Mouse (Mus musculus) spleen, adult 2 months (tissue): ENCODE results near the gene Cnn1. TPM values are rescaled to one million over a fixed set of nuclear protein-coding genes. Genes with fewer than 3 reads are reported as not detected.

Experiments used
- DNase-seq, 2 experiments: peaks; one replicate each; pipeline versions ENCODE4 v3.0.0 to v3.0.0-alpha.2; 2012 to 2021; ENCODE audit warnings: low spot score in 2 of 2, low read depth in 1 of 2
- H3K27ac ChIP-seq: fragments of 200-500 bp; 2 replicates; pipeline ENCODE4 v1.5.1; 2012; ENCODE audit warnings: low read length, inconsistent platforms; ENCODE audit not compliant: insufficient read depth
- H3K27me3 ChIP-seq: fragments of 200-500 bp; 2 replicates; pipeline ENCODE4 v1.6.1; 2012; ENCODE audit warnings: mild to moderate bottlenecking, moderate library complexity, low read length, inconsistent platforms; ENCODE audit not compliant: control insufficient read depth, insufficient read depth
- H3K36me3 ChIP-seq: fragments of 200-500 bp; 2 replicates; pipeline ENCODE4 v1.6.1; 2012; ENCODE audit warnings: mild to moderate bottlenecking, low read length, inconsistent platforms; ENCODE audit not compliant: control insufficient read depth, insufficient read depth
- H3K4me1 ChIP-seq: fragments of 200-500 bp; 2 replicates; pipeline ENCODE4 v1.6.1; 2011; ENCODE audit warnings: inconsistent platforms; ENCODE audit not compliant: control insufficient read depth, insufficient read depth, insufficient read length
- H3K4me3 ChIP-seq: fragments of 200-500 bp; 2 replicates; pipeline ENCODE4 v1.5.1; 2011; ENCODE audit warnings: mild to moderate bottlenecking, inconsistent platforms; ENCODE audit not compliant: insufficient read depth, insufficient read length; ENCODE audit errors: extremely low read depth
- CTCF ChIP-seq: fragments of 200-500 bp; IDR thresholded peaks from 2 replicates; pipeline ENCODE4 v1.5.1; 2011; ENCODE audit warnings: mild to moderate bottlenecking, inconsistent platforms; ENCODE audit not compliant: insufficient read depth, insufficient read length, insufficient replicate concordance; ENCODE audit errors: extremely low read depth
- POLR2A ChIP-seq: fragments of 200-500 bp; IDR thresholded peaks from 2 replicates; pipeline ENCODE4 v1.6.1; 2011; ENCODE audit warnings: low read depth, low read length, inconsistent platforms
- WGBS: fragments of 180-500 bp; shearing (Covaris S2); methylation state at CpG from one replicate; pipeline ENCODE4 v1.1.7; 2018; 5-methylcytosine and 5-hydroxymethylcytosine counted together
- polyA plus RNA-seq: library from polyadenylated mRNA; depleted of rRNA; stranded (reverse); fragments of >200 nt; gene quantifications from 2 replicates; pipeline ENCODE4 v1.2.3, GENCODE M21; 2012

The Cnn1 gene
- polyA plus RNA-seq, 1 experiment, result 7.2 TPM

DNA sequence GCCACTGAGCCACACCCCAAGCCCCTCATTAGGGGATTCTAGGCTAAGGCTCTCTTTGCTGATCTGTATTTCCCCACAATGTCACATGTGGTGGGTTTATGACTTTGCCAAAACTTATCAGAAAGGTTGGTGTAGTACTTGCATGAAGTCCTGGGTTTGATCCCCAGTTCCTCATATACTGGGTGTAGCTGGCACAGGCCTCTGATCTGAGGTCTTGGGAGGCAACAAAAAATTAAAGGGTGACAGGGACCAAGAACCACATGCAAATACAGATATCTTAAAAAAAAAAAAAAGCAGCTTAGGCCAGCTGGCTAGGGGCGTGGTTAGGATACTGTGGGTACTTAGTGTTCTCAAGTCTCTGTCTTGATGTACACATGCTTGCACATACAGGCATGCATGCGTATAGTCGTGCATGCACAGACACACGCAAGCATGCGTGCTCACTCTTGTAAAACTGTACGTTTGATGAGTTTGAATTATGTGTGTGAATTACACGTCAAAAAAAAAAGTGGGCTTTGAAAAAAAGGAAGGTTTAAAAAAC, 24.1 kb downstream of the Cnn1 start:
- Histone ChIP-seq H3K4me3 (no peak overlapping the region), H3K4me1 (peaks cover 37% of the 10 kb centered on the region; the same call in 1 of the 2 replicates), H3K36me3 (peaks cover 10% of the 10 kb centered on the region), H3K27ac (peak overlapping the region; percentile 93), H3K27me3 (no peaks in the 10 kb centered on the region)
- 23% methylated on average over 7 of the region's 7 CpGs for WGBS
- DNase-seq, result peak; percentile 66
- TF ChIP-seq POLR2A (0 out of 2 replicates have a peak, but pooled peaks have one; percentile 1), CTCF (no peak)

DNA sequence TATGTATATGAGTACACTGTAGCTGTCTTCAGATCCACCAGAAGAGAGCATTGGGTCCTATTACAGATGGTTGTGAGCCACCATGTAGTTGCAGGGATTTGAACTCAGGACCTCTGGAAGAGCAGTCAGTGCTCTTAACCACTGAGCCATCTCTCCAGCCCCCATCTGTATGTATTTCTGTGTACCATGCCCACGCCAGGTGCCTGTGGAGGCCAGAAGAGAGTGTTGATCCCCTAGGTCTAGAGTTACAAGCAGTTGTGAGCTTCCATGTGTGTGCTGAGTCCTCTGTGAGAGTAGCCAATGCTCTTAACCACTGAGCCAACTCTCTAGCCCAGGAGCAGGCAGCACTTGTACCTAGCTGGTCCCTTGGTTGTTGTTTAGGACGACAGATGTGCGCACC, 25.2 kb downstream of the Cnn1 start:
- Histone ChIP-seq H3K27ac (peak overlapping the region; percentile 93), H3K4me1 (peaks cover 30% of the 10 kb centered on the region; the same call in 1 of the 2 replicates), H3K4me3 (no peak overlapping the region), H3K27me3 (no peaks in the 10 kb centered on the region), H3K36me3 (peaks cover 14% of the 10 kb centered on the region)
- WGBS, result 69% methylated on average over 3 of the region's 3 CpGs
- TF ChIP-seq POLR2A (no peak), CTCF (no peak)
- no peak for DNase-seq

DNA sequence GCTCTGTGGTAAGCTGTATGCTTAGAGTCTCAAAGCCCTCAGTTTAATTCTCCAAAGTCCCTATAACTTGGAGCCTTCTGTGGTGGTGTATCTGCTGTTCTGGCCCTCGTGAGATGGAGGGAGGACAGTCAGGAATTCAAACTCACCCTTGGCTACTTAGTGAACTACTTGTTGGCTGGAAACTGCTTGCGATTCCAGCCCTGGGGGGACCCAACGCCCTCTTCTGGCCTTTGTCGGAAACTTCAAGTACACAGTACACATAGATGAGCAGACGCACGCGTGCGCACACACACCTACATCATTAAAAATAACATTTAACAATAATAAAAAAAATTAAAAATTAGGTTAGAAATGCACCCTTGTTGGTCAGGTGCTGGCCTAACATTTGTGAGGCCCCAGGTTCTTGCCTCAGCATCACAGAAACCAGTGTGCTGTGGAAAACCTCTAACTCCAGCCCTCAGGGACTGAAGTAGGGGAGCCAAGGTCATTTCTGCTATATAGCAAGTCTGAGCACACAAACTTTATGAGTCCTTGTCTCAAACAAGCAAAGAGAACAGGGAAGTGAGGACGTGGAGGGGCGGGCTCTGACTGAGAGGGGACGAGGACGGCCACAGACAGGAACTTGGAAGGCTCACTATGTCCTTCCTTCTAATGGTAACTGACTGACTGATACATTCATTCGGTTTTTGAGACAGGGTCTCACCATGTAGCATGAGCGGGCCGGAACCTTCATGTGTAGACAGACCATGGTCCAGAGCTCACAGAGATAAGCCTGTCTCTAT, 26.4 kb downstream of the Cnn1 start:
- peaks cover 31% of the 10 kb centered on the region; the same call in 1 of the 2 replicates for H3K4me1 ChIP-seq
- H3K4me3 ChIP-seq, result no peak overlapping the region
- H3K36me3 ChIP-seq, result peaks cover 14% of the 10 kb centered on the region
- peak in 1 of 2 experiments; percentile 52 for DNase-seq
- H3K27ac ChIP-seq, result peak overlapping the region; percentile 93
- H3K27me3 ChIP-seq, result no peaks in the 10 kb centered on the region
- 69% methylated on average over 15 of the region's 15 CpGs for WGBS
- TF ChIP-seq CTCF, result no peak
- TF ChIP-seq POLR2A, result no peak; the same call in 1 of the 2 replicates

DNA sequence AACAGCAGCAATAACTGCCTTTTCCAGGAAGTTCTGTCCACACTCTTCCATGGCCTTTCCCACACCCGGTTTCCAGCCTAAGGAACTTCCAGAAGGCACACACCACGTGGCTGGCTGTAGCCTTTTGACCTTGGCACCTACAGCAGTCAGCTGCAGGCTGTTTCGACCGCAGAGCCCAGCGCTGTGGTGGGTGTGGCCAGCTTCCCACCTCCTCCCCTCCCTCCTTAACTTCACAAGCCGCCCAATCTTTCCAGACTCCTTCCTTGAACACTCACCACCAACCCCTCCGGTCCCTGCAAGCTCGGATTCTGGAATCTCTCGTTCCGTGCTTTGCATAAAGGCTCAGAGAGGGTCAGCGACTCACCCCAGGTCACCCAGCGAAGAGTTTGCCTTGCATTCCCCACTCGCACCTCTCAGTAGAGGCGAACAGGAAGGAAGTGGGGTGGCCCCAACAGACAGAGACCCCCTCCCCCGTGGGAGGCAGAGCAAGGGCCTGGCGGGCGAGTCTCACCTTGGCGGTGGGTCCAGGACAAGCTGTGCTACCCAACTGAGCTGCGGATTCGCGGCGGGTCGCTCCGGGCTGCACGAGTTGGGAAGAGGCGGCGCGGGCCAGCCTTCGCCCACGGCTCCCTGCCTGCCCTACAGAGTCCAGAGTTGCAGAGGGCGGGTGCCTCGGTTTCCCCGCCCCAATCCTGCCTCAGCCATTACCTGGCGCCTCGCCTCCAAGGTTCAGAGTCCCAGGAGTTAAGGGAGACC, 32.4 kb downstream of the Cnn1 start:
- TF ChIP-seq CTCF (no peak), POLR2A (peak; percentile 37; the same call in 1 of the 2 replicates)
- H3K27me3 ChIP-seq, result no peaks in the 10 kb centered on the region
- 2% methylated on average over 35 of the region's 35 CpGs for WGBS
- H3K27ac ChIP-seq, result peak overlapping the region; percentile 85
- peak overlapping the region; percentile 68 for H3K4me3 ChIP-seq
- peaks cover 26% of the 10 kb centered on the region; the same call in 1 of the 2 replicates for H3K4me1 ChIP-seq
- peaks cover 14% of the 10 kb centered on the region for H3K36me3 ChIP-seq
- peak in 1 of 2 experiments; percentile 79 for DNase-seq

DNA sequence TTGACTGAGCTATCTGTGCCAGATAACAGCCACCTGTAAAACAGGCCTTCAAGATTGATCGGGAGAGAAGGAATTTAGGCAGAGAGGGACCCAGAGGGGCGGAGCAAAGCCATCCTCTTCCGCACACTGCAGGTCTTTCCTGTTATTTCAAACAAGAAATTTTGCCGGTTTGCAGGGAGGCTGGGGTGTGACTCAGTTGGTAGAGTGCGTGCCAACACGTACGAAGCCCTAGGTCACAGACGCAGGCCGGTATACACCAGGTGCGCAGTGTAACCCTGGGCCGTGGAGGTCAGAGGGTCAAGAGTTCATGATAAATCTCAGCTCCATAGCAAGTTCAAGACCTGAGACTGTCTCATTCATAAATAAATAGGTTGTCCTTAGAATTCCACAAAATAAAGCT, 33.2 kb downstream of the Cnn1 start:
- no peak for DNase-seq
- 70% methylated on average over 11 of the region's 11 CpGs for WGBS
- H3K27ac ChIP-seq, result peak overlapping the region; percentile 85
- peaks cover 26% of the 10 kb centered on the region; the same call in 1 of the 2 replicates for H3K4me1 ChIP-seq
- no peaks in the 10 kb centered on the region for H3K27me3 ChIP-seq
- H3K4me3 ChIP-seq, result peak overlapping the region; percentile 68; the same call in 1 of the 2 replicates
- no peak for TF ChIP-seq POLR2A
- peaks cover 9% of the 10 kb centered on the region for H3K36me3 ChIP-seq

DNA sequence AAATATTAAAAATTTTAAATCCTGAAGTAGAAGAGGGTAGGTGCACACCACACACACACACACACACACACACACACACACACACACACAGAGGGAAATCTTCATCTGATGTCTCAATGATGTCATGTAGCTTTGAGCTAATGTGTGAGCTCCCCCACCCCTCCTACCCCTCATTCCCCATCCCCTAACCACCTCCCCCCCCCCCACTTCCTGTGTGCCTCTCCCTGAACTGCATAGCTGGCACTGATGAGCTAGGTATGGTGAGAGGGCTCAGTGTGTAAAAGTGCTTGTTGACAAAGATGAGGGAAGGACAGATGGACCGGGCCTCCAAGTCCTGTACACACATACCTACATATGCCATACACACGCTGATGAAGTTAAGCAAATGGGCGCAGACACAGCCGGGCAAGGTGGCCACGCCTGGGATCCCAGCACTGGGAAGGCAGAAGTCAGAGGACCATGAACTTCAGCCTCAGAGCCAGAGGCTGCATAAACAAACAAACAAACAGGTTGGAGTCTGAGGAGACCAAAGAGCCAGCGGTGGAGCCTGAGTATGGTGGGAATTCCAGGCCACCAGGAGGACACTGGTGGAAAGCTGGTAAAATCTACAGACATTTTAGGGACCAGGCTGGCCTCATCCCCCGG, 35.4 kb downstream of the Cnn1 start:
- WGBS, result 78% methylated on average over 7 of the region's 7 CpGs
- Histone ChIP-seq H3K36me3 (no peaks in the 10 kb centered on the region), H3K27ac (peak overlapping the region; percentile 77), H3K4me1 (peaks cover 26% of the 10 kb centered on the region; the same call in 1 of the 2 replicates), H3K4me3 (no peak overlapping the region), H3K27me3 (no peaks in the 10 kb centered on the region)
- no peak for DNase-seq
- TF ChIP-seq POLR2A, result no peak
- TF ChIP-seq CTCF, result no peak
